ENCODE assay signal across 22 mouse cellular contexts in genomic region chr3:41483582-41483981, GRCm38 (mm10).
DNase-seq lines count a peak whose midpoint lies in the region; ATAC-seq and TF ChIP-seq lines count a peak whose summit lies in the region.
"Had no signal": no experiment of that assay in that cellular context is flagged by ENCODE, and none has a peak within 500 bp of the region (broad histone marks: within the 10 kb centered on the region; RNA-seq: fewer than 3 reads in every experiment).

No protein-coding gene starts in this region.

- H3K27ac ChIP-seq in lung, embryonic 14.5 days (ENCODE audit: low read depth), result no peak overlapping the region
- H3K27ac ChIP-seq in lung, postnatal 0 days (ENCODE audit: low read length), result no peak overlapping the region
- no peak overlapping the region for H3K27ac ChIP-seq in limb, embryonic 10.5 days
- H3K27ac ChIP-seq: embryonic facial prominence, embryonic 15.5 days; gastrocnemius, adult 2 months; hindbrain, embryonic 10.5 days; hindbrain, postnatal 0 days; liver, embryonic 13.5 days; macrophage had no signal

- H3K4me2 ChIP-seq in lung, embryonic 14.5 days, result peak overlapping the region; percentile 39; the same call in 1 of the 2 replicates
- no peak overlapping the region for H3K4me2 ChIP-seq in lung, postnatal 0 days (replicated peaks; ENCODE audit: low read depth, low read length)
- H3K4me2 ChIP-seq: embryonic facial prominence, embryonic 15.5 days; heart, embryonic 11.5 days; liver, embryonic 13.5 days; midbrain, embryonic 11.5 days had no signal

- ATAC-seq in lung, embryonic 14.5 days (ENCODE audit: insufficient read depth), result peak; percentile 89; the same call in 1 of the 2 replicates
- ATAC-seq in granulocyte monocyte progenitor cell, adult 5-6 weeks (replicated peaks; ENCODE audit: poor library complexity, severe bottlenecking), result peak; percentile 25; the same call in 1 of the 2 replicates
- no peak; the same call in 1 of the 2 replicates for ATAC-seq in lung, postnatal 0 days
- ATAC-seq in megakaryocyte-erythroid progenitor cell, adult 5-6 weeks (replicated peaks; ENCODE audit: low FRiP score, low TSS enrichment, poor library complexity, severe bottlenecking), result 0 out of 2 replicates have a peak, but pooled peaks have one; percentile 12
- ATAC-seq: activated CD4-positive, CD25-positive, alpha-beta regulatory T cell, adult 4 months; forebrain, embryonic 14.5 days; hindbrain, postnatal 0 days had no signal

- WGBS in lung, embryonic 14.5 days, result 24% methylated on average over 3 of the region's 3 CpGs
- WGBS in lung, postnatal 0 days, result 30% methylated on average over 3 of the region's 3 CpGs
- 74% methylated on average over 3 of the region's 3 CpGs for WGBS in limb, embryonic 10.5 days

- peak; percentile 80 for DNase-seq in lung, embryonic 14.5 days
- no peak for DNase-seq in lung, postnatal 14 days
- DNase-seq in lung, postnatal 0 days (ENCODE audit: low spot score), result peak; percentile 13
- DNase-seq in limb, embryonic 10.5 days (ENCODE audit: low spot score), result no peak
- DNase-seq in adrenal gland, postnatal 25 days, result no peak
- DNase-seq: adrenal gland, adult 8-10 months; cerebellum, adult 18-20 months; cerebellum, postnatal 25 days; gastrocnemius, adult 2 months; kidney, adult 8-10 months; liver, embryonic 13.5 days; thymus, postnatal 25 days had no signal

- H3K9me3 ChIP-seq in lung, embryonic 14.5 days (ENCODE audit: low read depth, low read length), result no peaks in the 10 kb centered on the region
- H3K9me3 ChIP-seq in lung, postnatal 0 days (ENCODE audit: low read length), result no peaks in the 10 kb centered on the region
- no peaks in the 10 kb centered on the region for H3K9me3 ChIP-seq in limb, embryonic 10.5 days (replicated peaks)
- H3K9me3 ChIP-seq: embryonic facial prominence, embryonic 15.5 days; hindbrain, embryonic 10.5 days; liver, embryonic 13.5 days had no signal

- no peak overlapping the region for H3K9ac ChIP-seq in lung, embryonic 14.5 days
- H3K9ac ChIP-seq in lung, postnatal 0 days (replicated peaks; ENCODE audit: low read depth), result no peak overlapping the region
- H3K9ac ChIP-seq: embryonic facial prominence, embryonic 15.5 days; liver, embryonic 13.5 days had no signal

- TF ChIP-seq CTCF in lung, embryonic 14.5 days (IDR thresholded peaks at IDR 0.05; ENCODE audit: low read depth), result no peak
- TF ChIP-seq CTCF in lung, postnatal 0 days (IDR thresholded peaks at IDR 0.05), result no peak

- H3K27me3 ChIP-seq in lung, embryonic 14.5 days (ENCODE audit: insufficient read depth, low read length), result no peaks in the 10 kb centered on the region
- H3K27me3 ChIP-seq in lung, postnatal 0 days (replicated peaks; ENCODE audit: insufficient read depth, low read length), result 0 out of 2 replicates have a peak, but pooled peaks cover 4% of the 10 kb centered on the region
- H3K27me3 ChIP-seq in limb, embryonic 10.5 days (ENCODE audit: low read depth, poor library complexity, severe bottlenecking), result no peaks in the 10 kb centered on the region
- H3K27me3 ChIP-seq: embryonic facial prominence, embryonic 15.5 days; liver, embryonic 13.5 days had no signal

- H3K4me3 ChIP-seq in lung, embryonic 14.5 days (ENCODE audit: low read depth, low read length), result no peak overlapping the region
- H3K4me3 ChIP-seq in lung, postnatal 0 days (ENCODE audit: low read depth, low read length), result no peak overlapping the region
- no peak overlapping the region for H3K4me3 ChIP-seq in limb, embryonic 10.5 days
- H3K4me3 ChIP-seq: embryonic facial prominence, embryonic 15.5 days; gastrocnemius, adult 2 months; hindbrain, embryonic 10.5 days; liver, embryonic 13.5 days had no signal

- H3K36me3 ChIP-seq in lung, embryonic 14.5 days (ENCODE audit: insufficient read depth), result no peaks in the 10 kb centered on the region
- H3K36me3 ChIP-seq in lung, postnatal 0 days (ENCODE audit: insufficient read depth, low read length), result no peaks in the 10 kb centered on the region
- H3K36me3 ChIP-seq in limb, embryonic 10.5 days, result no peaks in the 10 kb centered on the region
- H3K36me3 ChIP-seq: embryonic facial prominence, embryonic 15.5 days; hindbrain, embryonic 10.5 days; liver, embryonic 13.5 days had no signal

- H3K4me1 ChIP-seq in lung, embryonic 14.5 days (ENCODE audit: insufficient read depth), result peaks cover 4% of the 10 kb centered on the region; the same call in 1 of the 2 replicates
- no peaks in the 10 kb centered on the region for H3K4me1 ChIP-seq in lung, postnatal 0 days (ENCODE audit: insufficient read depth, low read depth, low read length)
- H3K4me1 ChIP-seq in limb, embryonic 10.5 days, result no peaks in the 10 kb centered on the region
- H3K4me1 ChIP-seq: embryonic facial prominence, embryonic 15.5 days; hindbrain, embryonic 10.5 days; liver, embryonic 13.5 days had no signal

- no peak for TF ChIP-seq EP300 in lung, postnatal 0 days (IDR thresholded peaks at IDR 0.05)

Comparison
In these comparisons a context has a peak if more than half of its experiments do, and no peak if none do; other contexts are left out.
1. DNase-seq: peak in lung, embryonic 14.5 days (single experiment) and lung, postnatal 0 days (single experiment); none in lung, postnatal 14 days (single experiment), limb, embryonic 10.5 days (single experiment) and adrenal gland, postnatal 25 days (single experiment).